Mouse (Mus musculus) lung, adult 18-20 months (tissue): ENCODE data around the gene Megf8.
"Not testable (repeated sequence)": the region's sequence is repeated elsewhere in the genome, so short reads cannot be mapped to it uniquely, and the experiment has no call there.

Experiments used
- DNase-seq, 2 experiments: peaks; one replicate each; pipeline ENCODE4 v3.0.0; 2022; ENCODE audit warnings: mixed read lengths in 2 of 2

Megf8 gene

DNA sequence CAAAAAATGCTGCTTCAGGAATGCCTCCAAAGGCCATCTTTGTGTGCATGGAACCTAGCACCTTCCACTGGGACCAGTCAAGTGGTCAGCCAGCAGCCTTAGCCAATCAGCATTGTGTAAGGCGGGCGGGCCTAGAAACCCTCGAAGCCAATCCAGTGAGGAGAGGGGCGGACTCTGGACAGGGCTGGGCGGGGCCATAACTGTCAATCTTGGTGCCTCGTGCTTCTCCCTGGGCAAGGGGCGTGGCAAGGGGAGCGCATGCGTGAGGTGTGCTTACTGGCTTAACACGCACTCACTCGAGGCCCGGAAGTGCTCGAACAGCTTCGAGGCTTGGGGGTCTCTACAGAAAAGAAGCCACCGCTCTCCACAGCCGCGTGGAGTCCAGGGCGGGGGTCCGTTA is 15.9 kb upstream of the Megf8 start, which contains the start of gene Prr19:
TSS of gene Prr19 (plus strand) at position 349 of the 400 bp plus-strand sequence.
- DNase-seq, result no peak

DNA sequence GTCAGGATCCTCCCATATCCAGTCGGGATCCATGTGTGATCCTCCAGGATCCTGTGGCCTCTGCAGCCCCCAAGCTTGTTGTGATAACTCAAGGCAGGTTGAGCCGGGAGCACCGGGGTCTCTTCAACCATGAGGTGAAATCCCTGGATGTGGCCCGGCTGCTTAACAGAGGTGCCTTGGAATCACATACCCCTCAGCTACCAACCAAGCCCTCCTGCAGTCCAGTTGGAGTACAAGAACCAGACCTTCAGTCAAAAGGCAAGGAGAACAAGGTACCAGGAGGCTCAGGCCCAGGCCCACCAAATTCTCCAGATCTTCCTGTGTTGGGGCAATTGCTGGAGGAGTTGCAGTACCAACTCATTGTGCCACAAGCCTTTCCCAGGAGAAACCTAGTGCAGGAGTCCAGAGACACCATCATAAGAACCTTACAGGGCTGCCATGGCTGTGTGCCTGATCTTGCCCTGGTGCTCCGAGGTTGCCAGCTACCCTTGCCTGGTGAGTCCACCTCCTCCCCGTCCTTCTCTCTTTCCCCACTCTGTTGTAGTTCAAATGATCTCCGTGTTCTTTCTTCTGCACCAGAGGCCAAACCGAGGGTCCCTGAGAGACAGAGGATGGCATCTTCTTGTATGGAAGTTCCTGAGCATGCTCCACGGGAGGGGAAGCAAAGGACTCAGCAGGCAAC is 13.8 kb upstream of the Megf8 start:
- no peak for DNase-seq

DNA sequence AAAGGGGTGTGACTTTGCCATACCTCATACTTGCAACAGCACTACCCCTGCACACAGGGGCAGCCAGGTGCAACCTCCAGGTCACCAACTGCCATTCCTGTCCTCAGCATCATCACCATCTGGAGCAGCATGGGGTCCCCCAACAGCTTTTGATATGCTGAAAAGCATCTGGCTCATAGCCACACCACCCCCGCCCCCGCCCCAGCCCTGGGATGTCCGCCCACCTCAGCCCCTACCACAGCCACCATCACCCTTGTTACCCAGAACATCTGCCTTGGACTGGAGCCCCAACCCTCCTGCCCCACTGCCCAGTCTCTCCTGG is 13.3 kb upstream of the Megf8 start:
- DNase-seq, result no peak

DNA sequence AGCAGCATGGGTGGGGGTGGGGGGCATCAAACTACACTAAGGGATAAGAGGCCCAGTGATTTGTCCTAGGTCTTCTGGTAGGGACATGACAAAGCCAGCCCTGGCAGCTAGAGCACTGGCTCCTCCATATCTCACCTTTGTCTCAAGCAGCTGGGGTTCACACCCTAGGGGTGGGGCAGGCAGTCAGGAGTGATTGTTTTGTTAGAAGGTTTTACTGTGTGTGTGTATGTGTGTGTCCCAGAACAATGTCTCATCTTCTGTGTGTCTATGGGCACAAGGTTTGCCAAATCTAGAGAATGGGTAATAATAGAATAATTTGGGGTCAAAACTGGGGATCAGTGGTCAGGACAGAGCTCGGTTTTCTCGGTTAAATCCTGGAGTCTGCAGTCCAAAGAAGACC is 11.5 kb upstream of the Megf8 start:
- DNase-seq, result no peak

DNA sequence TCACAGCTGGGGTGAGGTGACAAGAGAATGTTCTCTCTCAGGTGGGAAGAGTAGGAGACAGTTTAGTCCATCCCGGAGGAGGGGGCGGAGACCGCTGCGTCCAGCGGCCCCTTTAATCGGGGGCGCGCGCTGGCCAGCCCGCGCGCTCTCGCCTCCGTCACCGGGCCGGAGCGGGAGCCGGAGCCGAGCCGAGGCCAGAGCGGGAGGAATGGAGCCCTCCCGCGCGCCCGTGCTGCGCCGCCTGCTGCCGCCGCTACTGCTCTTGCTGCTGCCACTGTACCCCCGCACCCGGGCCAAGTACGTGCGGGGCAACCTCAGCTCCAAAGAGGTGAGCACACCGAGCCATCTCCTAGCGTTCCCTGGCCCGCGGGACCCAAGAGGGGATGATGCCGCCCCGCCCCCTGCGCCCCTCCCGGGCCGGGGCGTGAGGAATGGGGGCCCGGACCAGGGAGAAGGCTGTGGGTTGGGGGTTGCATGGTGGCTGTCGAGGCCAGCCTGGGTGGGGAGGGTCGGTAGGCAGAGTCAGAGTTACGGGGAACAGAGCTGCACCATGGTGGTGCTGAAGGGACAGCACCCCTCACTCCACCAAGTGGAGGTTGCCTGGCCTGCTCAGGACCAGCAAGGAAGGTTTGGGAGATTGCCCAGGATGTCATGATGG is 10.9 kb upstream of the Megf8 start, which contains the start of gene Tmem145:
TSS of gene Tmem145 (plus strand) at position 151 of the 658 bp plus-strand sequence.
- no peak for DNase-seq

DNA sequence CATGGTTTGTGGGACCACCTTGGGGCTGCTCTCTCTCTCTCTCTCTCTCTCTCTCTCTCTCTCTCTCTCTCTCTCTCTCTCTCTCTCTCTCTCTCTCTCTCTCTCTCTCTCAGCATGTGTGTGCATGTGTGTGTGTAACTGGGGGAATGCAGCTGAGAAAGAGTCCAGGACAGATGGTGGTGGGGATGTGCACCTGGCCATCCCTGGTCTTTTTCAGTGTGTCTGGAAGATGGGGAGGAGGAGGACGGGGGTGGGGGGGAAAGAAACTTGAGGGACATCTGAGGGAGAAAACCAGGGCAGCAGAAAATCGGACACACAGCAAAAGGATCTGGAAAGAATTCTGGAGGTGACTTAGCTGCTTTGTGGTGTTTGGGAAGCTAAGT is 10.4 kb upstream of the Megf8 start:
- DNase-seq, result no peak

DNA sequence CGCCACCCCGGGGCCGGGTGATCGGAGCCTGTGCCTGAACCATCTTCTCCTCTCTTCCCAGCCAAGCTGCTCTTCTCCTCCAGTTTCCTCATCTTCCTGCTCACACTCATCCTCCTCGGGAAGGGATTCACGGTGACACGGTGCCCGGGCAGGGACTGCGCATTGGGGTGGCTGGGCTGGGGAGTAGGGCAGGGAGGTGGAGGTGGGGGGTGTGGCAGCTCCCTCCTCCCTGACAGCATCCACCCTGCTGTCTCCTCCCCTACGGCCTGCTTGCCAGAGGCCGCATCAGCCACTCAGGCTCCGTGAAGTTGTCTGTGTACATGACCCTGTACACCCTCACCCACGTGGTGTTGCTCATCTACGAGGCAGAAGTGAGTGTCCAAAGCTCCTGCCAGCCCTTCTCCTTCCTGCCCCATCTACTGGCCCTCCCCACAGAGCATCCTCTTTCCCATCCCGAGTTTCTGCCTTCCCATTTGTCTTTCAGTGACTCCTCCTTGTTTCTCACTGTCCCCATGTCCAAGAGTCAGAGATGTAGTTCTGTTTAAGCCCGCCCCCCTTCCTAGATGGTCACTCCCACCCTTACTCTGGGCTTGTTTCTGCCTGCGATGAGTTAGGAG is 8.2 kb upstream of the Megf8 start:
- DNase-seq, result no peak

DNA sequence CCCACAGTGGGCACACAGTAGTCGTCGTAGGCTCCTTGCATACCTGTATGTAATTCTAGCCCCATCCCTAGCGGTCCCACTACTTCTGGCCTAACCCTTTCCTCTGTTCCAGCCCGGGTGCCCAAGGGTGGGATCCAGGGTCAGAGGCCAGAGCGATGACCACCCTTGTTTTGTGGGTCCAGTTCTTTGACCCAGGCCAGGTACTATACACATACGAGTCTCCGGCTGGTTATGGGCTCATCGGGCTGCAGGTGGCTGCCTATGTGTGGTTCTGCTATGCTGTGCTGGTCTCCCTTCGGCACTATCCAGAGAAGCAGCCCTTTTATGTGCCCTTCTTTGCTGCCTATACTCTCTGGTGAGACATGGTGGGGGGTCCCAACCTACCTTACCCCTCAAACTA is 7.5 kb upstream of the Megf8 start:
- no peak for DNase-seq

DNA sequence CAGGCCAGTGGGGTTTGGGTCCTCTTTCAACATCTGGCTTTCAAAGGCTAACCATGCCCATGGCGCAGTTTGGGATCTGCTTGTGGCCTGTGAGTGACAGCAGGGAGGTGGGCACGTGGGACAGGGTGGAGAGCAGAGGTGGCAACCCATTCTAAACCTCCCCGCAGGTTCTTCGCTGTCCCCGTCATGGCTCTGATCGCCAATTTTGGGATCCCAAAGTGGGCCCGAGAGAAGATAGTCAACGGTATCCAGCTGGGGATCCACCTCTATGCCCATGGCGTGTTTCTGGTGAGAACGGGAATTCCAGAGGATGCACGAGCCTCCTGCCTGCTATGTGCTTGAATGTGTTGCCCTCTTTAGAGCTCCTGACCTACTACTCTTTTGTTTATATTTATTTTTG is 5.8 kb upstream of the Megf8 start:
- no peak for DNase-seq

DNA sequence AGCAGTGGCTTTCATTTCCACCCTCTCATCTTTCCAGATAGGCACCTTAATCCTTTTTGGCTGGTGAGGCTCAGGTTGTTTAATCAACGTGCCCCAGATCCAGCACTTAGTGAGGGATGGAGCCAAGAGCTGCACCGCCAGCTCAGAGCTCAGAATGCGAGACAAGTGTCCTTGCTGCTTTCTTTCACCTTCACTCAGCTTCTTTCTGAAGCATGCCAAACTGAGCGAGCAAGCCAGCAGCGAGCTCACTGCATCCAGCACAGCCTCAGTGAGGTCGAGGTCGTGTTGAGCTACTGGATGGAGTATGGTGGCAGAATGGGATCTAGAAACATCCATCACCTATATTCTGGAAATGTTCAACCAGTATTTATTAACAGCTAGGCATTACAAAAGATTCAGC is 3.6 kb upstream of the Megf8 start:
- no peak for DNase-seq

DNA sequence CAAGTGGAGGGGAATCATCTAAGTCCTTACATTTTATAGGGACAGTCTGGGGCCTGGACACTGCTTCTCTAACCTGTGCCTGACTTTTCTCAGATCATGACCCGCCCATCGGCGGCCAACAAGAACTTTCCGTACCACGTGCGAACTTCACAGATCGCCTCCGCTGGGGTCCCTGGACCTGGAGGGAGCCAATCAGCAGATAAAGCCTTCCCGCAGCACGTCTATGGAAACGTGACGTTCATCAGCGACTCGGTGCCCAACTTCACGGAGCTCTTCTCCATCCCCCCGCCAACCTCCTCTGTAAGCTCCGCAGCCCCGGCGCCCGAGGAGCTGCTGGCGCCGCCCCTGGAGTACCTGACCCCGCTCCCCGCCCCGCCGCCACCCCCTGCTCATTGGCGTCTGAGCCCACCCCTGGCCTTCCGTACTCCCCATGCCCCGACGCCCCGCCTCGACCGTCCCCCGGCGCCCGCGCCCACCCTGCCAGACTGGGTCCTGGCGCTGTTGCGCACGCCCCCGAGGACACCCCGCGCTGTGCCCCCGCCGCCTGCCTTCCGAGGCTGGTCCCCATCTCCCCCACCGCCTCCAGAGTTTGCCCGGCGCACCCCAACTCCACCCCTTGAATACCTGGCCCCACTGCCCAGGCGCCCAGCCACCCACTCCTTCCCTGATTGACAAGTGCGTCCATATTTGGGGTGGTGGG is 2.2 kb upstream of the Megf8 start:
- DNase-seq, result no peak

DNA sequence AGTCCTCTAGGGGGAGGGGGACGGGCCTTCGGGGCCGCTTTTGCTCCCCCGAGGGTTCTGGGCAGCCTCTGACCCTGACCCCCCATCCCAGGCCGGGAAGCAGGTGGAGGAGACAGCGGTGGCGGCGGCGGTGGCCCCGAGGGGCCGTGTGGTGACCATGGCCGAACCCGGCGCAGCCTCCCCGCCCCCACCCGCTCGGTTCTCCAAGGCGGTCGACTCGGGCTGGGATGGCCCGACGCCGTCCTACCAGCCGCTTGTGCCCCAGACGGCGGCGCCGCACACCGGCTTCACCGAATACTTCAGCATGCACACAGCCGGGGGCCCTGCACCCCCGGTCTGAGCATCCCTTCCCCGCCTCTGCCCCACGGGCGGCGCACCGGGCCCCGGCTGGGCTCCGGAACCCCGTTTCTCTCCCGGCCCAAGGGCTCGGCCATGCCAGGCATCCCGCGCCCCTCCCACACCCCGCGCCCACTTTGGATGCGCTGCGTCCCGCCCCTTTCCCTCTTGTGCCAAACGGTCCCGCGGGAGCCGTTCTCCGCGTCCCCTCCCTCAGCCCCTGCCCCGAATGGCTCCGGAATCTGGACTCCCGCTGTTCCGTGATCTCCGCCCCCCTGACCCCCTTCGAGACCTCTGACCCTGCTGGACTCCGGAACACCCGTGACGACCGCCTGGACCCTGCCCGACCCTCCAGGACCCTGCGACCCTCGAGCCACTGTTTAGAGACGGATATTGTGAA is 1.5 kb upstream of the Megf8 start:
- peak in 1 of 2 experiments; percentile 31 for DNase-seq

DNA sequence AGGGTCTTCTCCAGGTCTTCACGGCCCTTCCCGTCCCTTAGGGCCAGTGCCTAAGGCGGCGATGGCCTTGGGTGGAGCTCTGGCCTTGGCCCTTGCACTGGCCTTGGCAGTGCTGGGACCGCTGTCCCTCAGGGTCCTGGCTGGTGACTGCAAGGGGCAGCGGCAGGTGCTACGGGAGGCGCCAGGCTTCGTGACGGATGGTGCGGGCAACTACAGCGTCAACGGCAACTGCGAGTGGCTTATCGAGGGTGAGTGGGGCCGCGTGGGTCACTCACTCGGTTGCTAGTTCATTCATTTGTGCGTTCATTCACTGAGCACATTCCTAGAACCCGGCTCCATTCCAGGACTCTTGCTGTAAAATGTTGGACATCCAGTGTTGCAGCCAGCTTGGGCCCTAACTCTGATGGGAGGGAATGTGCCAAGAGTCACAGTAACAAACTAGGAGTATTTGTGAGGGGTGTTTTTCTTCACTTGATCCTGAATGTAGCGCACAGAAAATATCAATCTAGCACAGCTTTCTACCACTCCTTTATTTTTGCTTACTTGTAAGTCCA is 559 bp downstream of the Megf8 start:
- peak in 1 of 2 experiments; percentile 10 for DNase-seq

DNA sequence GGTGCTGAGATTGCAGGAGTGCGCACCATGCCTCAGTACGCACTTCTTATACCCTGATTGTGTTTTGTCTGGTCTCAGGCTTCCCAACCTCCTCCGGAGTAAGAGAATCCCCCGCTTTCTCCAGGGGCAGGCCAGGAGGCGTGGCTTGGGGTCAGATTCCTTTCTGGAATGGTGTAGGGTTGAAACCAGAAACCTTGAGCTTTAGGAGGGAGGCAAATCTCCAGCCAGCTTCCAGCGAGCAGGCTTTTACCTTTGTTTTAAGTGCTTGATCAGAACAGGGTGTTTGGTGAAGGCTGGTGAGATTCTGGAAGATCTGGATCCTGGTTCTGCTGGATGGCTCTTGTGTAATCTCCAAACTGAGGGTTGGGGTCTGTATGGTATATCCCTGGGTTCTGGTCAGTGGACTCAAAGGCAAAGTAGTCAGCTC is 5.1 kb downstream of the Megf8 start:
- peak in 1 of 2 experiments; percentile 33 for DNase-seq

DNA sequence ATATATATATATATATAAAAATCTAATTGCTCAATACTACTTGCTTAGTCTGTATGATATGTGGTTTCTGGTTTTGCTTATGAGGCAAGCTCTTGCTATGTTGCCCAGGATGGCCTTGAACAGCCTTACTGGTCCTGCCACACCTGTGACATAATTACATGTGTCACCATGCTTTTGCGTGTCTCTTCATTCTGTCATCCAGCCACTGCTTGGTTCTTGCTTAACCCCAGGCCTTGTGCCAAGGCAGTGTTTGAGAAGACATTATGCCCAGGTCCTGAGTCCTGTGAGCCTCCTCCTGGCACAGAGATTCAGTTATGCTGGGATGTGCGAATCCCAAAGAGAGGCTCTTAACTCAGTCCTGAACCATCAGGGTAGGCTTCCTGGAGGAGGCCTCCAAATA is 6.3 kb downstream of the Megf8 start:
- peak in 1 of 2 experiments; percentile 11 for DNase-seq

DNA sequence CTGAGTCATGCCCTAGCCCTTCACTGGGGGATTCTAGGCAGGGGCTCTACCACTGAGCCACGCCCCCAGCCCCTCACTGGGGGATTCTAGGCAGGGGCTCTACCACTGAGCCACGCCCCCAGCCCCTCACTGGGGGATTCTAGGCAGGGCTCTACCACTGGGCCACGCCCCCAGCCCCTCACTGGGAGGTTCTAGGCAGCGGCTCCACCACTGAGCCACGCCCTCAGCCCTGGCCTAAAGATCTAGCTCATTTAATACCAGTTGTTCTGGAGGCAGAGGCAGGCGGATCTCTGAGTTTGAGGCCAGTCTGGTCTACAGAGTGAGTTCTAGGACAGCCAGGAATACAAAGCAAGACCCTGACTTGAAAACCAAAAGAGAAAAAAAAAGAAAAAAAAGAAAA is 8.5 kb downstream of the Megf8 start:
- not testable (repeated sequence) for DNase-seq

DNA sequence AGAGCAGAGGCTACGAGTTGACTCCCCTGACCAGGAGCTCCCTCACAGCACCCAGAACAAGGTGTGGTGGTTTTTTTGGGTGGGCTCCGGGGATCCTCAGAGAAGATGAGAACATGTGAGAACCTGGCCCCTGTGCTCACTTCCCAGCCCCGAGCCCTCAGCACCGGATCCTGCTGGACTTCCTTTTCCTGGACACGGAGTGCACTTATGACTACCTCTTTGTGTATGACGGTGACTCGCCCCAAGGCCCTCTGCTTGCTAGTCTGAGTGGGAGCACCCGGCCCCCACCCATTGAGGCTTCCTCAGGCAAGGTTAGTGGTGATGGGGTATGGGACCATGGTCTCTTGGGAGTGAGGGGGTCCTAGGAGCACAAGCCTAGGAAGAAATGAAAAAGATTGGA is 9.3 kb downstream of the Megf8 start:
- no peak for DNase-seq

DNA sequence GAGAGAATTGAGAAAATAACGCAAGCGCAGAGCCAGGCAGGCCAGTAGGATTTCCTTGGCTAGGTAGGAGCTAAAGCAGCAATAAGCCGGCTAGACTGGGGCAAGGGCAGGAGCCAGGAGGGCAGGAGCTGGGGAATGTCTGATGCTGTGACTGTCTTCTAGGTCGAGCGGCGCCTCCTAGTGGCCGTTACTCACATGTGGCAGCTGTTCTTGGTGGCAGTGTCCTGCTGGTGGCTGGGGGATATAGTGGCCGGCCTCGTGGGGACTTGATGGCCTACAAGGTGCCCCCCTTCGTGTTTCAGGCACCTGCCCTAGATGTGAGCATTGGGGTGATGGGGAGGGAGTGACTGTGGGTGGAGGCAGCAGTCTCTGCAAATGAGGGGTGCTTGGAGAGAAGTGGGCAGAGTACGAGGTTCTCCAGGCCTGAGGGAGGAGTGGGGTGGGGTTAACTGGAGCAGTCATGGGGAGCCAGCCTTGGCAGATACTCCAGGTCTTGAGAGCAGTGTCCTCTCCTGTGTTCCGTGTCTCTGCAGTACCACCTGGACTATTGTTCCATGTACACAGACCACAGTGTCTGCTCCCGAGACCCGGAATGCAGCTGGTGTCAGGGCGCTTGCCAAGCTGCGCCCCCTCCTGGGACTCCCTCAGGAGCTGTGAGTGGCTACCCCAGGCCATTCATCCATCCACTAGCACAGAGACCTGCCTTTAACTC is 16.8 kb downstream of the Megf8 start:
- DNase-seq, result peak; percentile 69 to 72

DNA sequence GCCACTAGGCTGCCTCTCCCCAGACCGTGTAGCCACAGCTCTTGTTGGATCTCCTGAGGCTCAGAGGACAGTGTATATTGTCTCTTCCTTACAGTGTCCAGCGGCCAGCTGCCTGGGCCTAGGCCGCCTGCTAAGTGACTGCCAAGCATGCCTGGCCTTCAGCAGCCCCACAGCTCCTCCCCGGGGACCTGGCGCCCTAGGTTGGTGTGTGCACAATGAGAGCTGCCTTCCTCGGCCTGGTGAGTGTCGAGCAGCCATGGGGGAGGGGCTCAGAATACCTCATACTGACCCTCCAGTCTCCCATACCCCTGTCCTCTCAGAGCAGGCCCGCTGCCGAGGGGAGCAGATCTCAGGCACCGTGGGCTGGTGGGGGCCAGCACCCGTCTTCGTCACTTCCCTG is 17.5 kb downstream of the Megf8 start:
- DNase-seq, result no peak

DNA sequence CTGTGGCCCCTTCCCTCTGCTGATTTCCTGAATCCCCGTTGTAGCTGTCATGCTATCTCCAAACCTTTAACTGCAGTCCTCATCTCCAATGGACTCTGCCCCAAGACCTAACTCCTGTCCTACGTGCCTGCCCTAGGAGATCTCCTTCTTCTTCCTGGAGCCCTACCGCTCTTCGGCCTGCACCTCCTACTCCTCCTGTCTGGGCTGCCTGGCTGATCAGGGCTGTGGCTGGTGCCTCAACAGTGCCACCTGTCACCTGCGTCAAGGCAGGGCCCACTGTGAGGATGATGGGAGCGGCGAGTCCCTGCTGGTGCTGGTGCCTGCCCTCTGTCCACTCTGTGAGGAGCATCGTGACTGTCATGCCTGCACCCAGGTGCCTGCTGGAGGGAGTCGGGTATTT is 22.4 kb downstream of the Megf8 start:
- DNase-seq, result no peak

DNA sequence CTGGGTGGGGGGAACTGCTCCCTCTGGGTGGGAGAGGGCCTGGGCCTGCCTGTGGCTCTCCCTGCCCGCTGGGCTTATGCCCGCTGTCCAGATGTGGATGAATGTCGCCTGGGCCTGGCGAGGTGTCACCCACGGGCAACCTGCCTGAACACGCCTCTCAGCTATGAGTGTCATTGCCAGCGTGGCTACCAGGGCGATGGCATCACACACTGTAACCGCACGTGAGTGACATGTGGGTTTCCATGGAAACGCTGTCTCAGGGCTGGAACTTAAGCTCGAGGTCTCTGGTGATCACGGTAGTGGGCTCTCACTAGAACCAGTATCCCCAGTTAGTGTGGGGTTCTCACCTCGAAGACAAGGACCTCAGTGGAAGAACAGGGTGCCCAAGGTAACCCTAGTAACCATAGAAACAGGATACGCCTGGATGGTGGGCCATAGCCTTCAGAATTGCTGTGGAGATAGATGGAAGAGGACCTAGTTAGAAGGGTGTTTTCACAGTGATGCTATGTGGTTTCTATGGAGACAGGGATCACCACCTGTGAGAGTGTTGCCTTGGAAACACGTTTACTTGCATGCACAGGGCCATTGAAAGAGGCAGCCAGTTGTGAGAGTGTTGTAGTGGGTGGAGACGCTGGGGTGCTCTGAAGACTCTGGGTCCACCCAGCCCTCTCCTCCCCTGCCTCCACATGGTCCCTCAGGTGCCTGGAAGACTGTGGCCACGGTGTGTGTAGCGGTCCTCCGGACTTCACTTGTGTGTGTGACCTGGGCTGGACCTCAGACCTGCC is 24.2 kb downstream of the Megf8 start:
- DNase-seq, result no peak
